Mouse (Mus musculus): ENCODE measurements around the gene Gm14419. TPM values are rescaled to one million over a fixed set of nuclear protein-coding genes. Genes with fewer than 3 reads are reported as not detected.

The Gm14419 gene
- 1.2 and 5.6 TPM in 2 replicates for polyA plus RNA-seq (2012; rRNA removed)

DNA sequence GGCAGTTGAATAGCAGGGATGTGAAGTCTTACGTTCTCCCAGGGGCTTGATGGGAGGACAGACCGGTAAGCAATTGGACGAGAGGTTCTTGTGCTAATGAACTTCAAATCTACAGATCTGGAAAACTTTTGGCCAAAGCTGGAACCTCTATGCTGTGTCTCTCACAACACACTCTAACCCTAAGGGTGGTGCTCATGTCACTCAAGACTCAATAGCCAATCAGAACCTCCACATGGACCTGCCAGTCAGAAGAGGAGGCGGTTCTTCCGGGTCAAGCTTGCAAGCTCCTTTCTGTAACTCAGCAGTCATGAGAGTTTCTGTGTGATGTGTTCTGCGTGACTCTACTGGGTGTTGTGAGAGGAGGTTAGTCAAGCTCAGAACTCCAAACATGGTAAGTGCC, at the start of gene Gm14419:
Gene Gm14419 (plus strand): TSS at position 301 of the 400 bp plus-strand sequence.

Other genes with a start within 250 kb of the Gm14419 start
- 1.3 and 1.6 TPM in 2 replicates for gene Gm14295, start 202.3 kb upstream of the Gm14419 start, polyA plus RNA-seq (2012; rRNA removed)
- not detected in 2 replicates for gene Gm14408, start 169.8 kb upstream of the Gm14419 start, polyA plus RNA-seq (2012; rRNA removed)
- 0.77 and 1.4 TPM in 2 replicates for gene Gm14296, start 73.1 kb upstream of the Gm14419 start, polyA plus RNA-seq (2012; rRNA removed)
- not detected in 2 replicates for gene Gm14401, start 73.4 kb downstream of the Gm14419 start, polyA plus RNA-seq (2012; rRNA removed)
- gene Gm14410, start 205.5 kb downstream of the Gm14419 start, polyA plus RNA-seq (2012; rRNA removed) = 2.0 and 2.4 TPM in 2 replicates

Data from ovary, adult 2 months (tissue).